Mouse (Mus musculus) neural tube, embryonic 12.5 days (tissue): ENCODE measurements around the gene Kif7. TPM values are rescaled to one million over a fixed set of nuclear protein-coding genes. Genes with fewer than 3 reads are reported as not detected.

ENCODE experiments used
- ATAC-seq: fragments of 200-750 bp; cut with Nextera tagmentation; 2 replicates; pipeline ENCODE4 v1.8.0; 2017; ENCODE audit warnings: low read depth, mild to moderate bottlenecking, moderate TSS enrichment, moderate library complexity; ENCODE audit not compliant: low FRiP score
- H3K27ac ChIP-seq: fragments of 300-500 bp; sonication (generic); 2 replicates; pipeline ENCODE4 v1.5.1; 2016
- H3K27me3 ChIP-seq: fragments of 300-500 bp; sonication (generic); replicated peaks from 2 replicates; pipeline ENCODE4 v1.6.1; 2016; ENCODE audit warnings: mild to moderate bottlenecking
- H3K36me3 ChIP-seq: fragments of 300-500 bp; sonication (generic); 2 replicates; pipeline ENCODE4 v1.6.1; 2016; ENCODE audit warnings: mild to moderate bottlenecking
- H3K4me1 ChIP-seq: fragments of 300-500 bp; sonication (generic); 2 replicates; pipeline ENCODE4 v1.6.1; 2016
- H3K4me2 ChIP-seq: fragments of 300-500 bp; sonication (generic); replicated peaks from 2 replicates; pipeline ENCODE4 v1.6.1; 2016; ENCODE audit warnings: mild to moderate bottlenecking
- H3K4me3 ChIP-seq: fragments of 300-500 bp; sonication (generic); 2 replicates; pipeline ENCODE4 v1.5.1; 2016
- H3K9ac ChIP-seq: fragments of 300-500 bp; sonication (generic); 2 replicates; pipeline ENCODE4 v1.6.1; 2016; ENCODE audit warnings: mild to moderate bottlenecking
- H3K9me3 ChIP-seq: fragments of 300-500 bp; sonication (generic); 2 replicates; pipeline ENCODE4 v1.6.1; 2016; ENCODE audit warnings: mild to moderate bottlenecking
- WGBS: fragments of 180-500 bp; shearing (Covaris S2); methylation state at CpG from one replicate; pipeline ENCODE4 v1.1.7; 2016; 5-methylcytosine and 5-hydroxymethylcytosine counted together
- polyA plus RNA-seq: library from polyadenylated mRNA; unstranded; fragments of >200 nt; fragmentation: Nextera tagmentation; extraction: Ambion mirVana; gene quantifications from 2 replicates; pipeline ENCODE4 v1.2.1, GENCODE M21; 2016

The Kif7 gene
- 6.0 and 6.2 TPM in 2 replicates for polyA plus RNA-seq

DNA sequence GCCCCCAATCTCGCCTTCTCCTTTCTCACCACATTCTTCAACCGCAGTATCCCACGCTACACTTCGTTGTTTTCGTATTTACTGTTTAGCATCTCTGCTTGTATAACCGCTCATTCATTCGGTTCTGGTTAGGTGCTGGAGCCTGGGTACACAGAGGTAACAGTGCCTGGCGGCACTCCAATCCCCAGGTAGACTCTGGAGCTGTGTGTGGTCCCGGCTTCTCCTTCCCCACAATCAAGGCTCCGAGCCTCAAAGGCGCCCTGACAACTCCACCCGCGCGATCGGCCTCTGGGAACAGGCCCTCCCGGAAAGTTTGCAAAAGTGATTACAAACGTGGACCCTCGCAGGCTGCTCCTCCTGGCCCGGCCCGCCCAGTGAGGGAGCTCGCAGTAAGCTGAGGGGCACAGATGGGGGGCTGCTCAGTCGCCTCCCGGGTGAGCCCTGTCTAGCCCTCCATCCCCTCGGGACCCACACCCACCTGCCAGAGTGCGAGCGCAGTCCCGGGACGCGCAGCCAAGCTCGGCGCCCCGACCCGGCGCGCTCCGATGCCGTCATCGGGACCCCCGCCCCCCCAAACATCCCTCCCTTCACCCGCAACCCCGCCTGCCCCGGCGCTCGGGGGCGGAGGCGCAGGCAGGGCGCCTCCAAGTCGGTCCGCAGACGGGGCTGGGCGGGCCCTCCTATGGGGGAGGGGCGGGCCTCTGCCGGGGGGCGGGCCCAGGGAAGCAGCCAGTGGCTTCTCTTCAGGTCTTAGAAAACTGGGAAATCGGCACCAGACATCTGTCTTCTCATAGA, at the start of gene Kif7:
Kif7 (minus strand) TSS at position 534 of the 795 bp plus-strand sequence.
- WGBS: 1% methylated on average over 44 of the region's 55 CpGs
- no peaks in the 10 kb centered on the region for H3K9me3 ChIP-seq
- H3K27me3 ChIP-seq: peaks cover 14% of the 10 kb centered on the region
- peak; percentile 86 for ATAC-seq
- peak within 1 kb of the TSS; percentile 53 for H3K9ac ChIP-seq
- no peak within 1 kb of the TSS for H3K27ac ChIP-seq
- H3K4me3 ChIP-seq: peak within 1 kb of the TSS; percentile 59
- H3K4me1 ChIP-seq: peaks cover 17% of the 10 kb centered on the region
- H3K4me2 ChIP-seq: peak within 1 kb of the TSS; percentile 77
- no peaks in the 10 kb centered on the region for H3K36me3 ChIP-seq

DNA sequence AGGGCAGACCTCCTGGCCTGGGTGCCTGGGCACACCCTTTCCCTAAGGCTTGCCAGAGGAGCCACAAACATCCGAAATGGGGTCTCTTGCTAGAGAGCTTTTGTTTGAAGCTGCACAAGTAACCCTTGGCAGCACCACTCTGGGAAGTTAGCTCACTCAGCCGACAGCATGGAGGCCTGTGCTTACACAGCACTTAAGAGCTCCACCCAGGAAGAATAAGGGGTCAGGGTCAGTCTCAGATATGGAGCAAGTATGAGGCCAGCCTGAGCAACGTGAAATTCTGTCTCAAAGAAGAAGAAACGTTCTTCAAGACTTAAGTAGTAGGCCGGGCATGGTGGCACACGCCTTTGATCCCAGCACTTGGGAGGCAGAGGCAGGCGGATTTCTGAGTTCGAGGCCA, 46.6 kb upstream of the Kif7 start:
- Histone ChIP-seq H3K9me3 (no peaks in the 10 kb centered on the region), H3K4me2 (no peak overlapping the region), H3K27me3 (no peaks in the 10 kb centered on the region), H3K4me3 (no peak overlapping the region), H3K36me3 (no peaks in the 10 kb centered on the region), H3K27ac (no peak overlapping the region), H3K4me1 (no peaks in the 10 kb centered on the region), H3K9ac (no peak overlapping the region)
- ATAC-seq: no peak
- WGBS: 85% methylated on average over 8 of the region's 8 CpGs

DNA sequence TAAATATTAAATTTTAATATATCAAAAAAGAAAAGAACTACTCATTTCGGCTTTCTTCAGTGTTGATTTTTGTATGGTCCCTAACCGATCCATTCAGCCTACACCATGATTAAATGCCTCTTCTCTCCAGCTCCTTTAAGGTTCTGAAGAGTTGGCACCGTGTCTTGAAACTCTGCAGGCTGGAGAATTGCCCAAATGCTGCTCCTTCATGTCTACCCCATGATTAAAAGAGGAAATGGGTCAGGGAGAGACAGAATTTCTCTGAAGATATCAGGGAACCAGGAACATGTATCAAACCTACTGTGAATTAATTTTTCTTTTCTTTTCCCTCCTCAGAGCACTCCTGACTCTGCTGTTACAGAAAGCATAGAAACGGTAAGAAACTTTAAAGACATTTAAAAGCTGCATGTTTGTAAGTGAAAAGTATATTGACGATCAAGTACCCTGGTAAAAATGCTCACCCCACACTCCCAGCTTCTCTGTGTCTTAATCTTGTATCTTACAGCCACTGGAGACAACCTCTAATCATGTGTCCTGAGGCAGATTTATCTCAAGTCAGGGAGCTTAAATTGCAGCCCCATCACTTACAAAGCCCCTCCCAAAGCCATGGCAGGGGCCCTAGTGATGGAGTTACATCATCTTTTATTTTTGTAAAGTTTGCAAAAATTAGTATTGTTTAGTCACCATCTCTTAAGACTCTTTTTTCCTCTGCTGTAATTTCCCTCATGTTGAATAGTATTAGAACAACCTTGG, 45.8 kb upstream of the Kif7 start:
- Histone ChIP-seq H3K27ac (no peak overlapping the region), H3K4me2 (no peak overlapping the region), H3K4me1 (no peaks in the 10 kb centered on the region), H3K27me3 (no peaks in the 10 kb centered on the region), H3K36me3 (no peaks in the 10 kb centered on the region), H3K9me3 (no peaks in the 10 kb centered on the region), H3K4me3 (no peak overlapping the region), H3K9ac (no peak overlapping the region)
- no peak for ATAC-seq
- 84% methylated on average over 5 of the region's 5 CpGs for WGBS

DNA sequence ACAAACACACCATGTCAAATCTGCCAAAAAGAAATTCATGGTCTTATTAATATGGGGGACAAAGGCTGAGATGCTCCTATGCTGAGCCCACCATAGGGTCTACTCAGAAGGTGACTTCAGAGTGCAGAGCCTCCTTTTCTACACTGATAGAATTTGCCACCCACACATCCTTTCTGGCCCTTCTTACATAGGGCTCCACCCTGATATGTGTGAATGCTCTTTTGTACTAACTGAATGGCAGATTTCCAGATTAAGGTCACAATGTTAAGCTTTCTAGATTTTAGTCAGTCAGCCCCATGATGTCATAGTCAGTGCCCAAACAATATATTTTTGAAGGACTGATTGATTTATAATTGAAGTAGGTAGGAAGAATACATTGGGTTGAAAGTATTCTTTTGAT, 44.2 kb upstream of the Kif7 start:
- Histone ChIP-seq H3K27me3 (no peaks in the 10 kb centered on the region), H3K4me1 (no peaks in the 10 kb centered on the region), H3K36me3 (no peaks in the 10 kb centered on the region), H3K4me2 (no peak overlapping the region), H3K4me3 (no peak overlapping the region), H3K27ac (no peak overlapping the region), H3K9ac (no peak overlapping the region), H3K9me3 (no peaks in the 10 kb centered on the region)
- no peak for ATAC-seq

DNA sequence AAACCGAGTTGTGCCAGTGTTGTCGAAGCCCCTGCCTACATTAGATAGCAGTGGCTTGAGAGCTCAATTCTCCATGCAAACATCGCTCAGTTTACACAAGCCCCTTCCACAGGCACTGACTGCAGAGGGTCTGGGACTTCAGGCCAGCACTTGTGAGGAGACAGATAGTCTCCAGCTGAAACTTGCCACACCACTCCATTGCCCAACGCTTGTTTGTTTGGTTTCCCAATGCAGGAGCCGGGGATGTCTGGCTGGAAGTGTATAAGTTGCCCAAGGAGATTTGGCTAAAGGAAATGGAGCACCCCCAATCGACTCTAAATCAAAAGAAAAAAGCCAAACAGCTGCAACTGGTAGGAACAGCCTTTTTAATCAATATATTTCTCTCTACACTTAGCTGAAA, 42.7 kb upstream of the Kif7 start:
- 81% methylated on average over 6 of the region's 6 CpGs for WGBS
- Histone ChIP-seq H3K4me1 (no peaks in the 10 kb centered on the region), H3K36me3 (no peaks in the 10 kb centered on the region), H3K27me3 (no peaks in the 10 kb centered on the region), H3K27ac (no peak overlapping the region), H3K9ac (no peak overlapping the region), H3K4me2 (no peak overlapping the region), H3K4me3 (no peak overlapping the region), H3K9me3 (no peaks in the 10 kb centered on the region)
- no peak for ATAC-seq

DNA sequence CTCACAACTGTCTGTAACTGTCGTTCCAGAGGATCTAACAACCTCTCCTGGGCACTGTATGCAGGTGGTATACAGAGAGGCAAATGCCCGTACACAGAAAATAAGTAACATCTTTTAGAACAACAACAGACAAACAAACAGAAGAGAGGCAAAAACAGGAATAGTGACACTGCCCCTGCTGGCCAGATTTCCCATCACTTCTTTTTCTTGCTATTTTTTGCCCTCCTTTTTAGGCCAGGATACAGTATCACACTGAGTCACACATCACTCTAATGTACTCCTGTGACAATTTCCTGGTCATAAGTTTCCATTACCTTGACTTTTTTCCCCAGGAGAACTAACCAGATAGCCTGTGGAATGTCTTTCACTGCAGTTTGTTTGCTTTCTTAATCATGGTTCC, 40.8 kb upstream of the Kif7 start:
- H3K4me1 ChIP-seq: no peaks in the 10 kb centered on the region
- no peak overlapping the region for H3K4me3 ChIP-seq
- no peak overlapping the region for H3K27ac ChIP-seq
- H3K27me3 ChIP-seq: no peaks in the 10 kb centered on the region
- no peak for ATAC-seq
- WGBS: 57% methylated on average over 2 of the region's 2 CpGs
- H3K9ac ChIP-seq: no peak overlapping the region
- H3K36me3 ChIP-seq: no peaks in the 10 kb centered on the region
- H3K4me2 ChIP-seq: no peak overlapping the region
- no peaks in the 10 kb centered on the region for H3K9me3 ChIP-seq

DNA sequence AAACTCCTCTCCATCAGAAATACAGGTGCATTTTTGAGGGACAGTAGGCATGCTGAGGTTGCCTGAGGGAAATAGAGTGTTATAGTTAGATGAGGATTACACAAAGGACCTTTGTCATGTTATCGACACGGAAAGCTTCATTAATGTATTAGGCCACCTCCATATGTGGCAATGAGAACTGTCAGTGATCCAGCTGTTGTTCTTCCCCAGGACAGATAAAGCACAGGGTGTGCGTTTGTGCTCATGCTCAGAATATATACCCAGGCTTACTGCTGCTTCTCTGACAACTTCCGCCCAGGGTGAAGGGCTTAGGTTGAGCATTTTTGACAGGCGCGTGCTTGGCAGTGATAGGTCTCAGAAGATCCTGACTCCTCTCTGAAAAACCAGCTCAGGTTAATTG, 34.0 kb upstream of the Kif7 start:
- Histone ChIP-seq H3K9me3 (no peaks in the 10 kb centered on the region), H3K4me1 (no peaks in the 10 kb centered on the region), H3K36me3 (no peaks in the 10 kb centered on the region), H3K4me2 (no peak overlapping the region), H3K4me3 (no peak overlapping the region), H3K9ac (no peak overlapping the region), H3K27me3 (no peaks in the 10 kb centered on the region), H3K27ac (no peak overlapping the region)
- 90% methylated on average over 6 of the region's 6 CpGs for WGBS
- ATAC-seq: no peak

DNA sequence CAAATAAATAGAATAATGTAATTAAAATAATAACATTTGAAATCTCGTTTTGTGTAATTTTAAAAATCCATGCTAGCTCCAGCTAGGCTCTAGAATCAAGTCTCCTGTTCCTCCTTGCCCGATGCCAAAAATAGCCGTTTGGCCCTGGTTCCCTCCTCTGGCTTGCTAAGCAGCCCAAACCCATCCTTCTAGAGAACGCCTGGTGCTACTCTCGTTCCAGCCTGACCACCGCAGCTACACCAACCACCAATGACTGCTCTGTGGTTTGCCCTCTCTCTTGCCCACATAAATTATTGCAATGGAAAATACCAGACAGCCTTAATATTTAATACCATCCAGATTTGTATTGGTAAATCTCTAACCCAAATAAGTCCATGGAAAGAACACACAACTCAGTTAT, 32.1 kb upstream of the Kif7 start:
- 85% methylated on average over 6 of the region's 6 CpGs for WGBS
- Histone ChIP-seq H3K4me2 (no peak overlapping the region), H3K27me3 (no peaks in the 10 kb centered on the region), H3K27ac (no peak overlapping the region), H3K9ac (no peak overlapping the region), H3K36me3 (no peaks in the 10 kb centered on the region), H3K4me1 (peaks cover 7% of the 10 kb centered on the region; the same call in 1 of the 2 replicates), H3K4me3 (no peak overlapping the region), H3K9me3 (no peaks in the 10 kb centered on the region)
- ATAC-seq: no peak

DNA sequence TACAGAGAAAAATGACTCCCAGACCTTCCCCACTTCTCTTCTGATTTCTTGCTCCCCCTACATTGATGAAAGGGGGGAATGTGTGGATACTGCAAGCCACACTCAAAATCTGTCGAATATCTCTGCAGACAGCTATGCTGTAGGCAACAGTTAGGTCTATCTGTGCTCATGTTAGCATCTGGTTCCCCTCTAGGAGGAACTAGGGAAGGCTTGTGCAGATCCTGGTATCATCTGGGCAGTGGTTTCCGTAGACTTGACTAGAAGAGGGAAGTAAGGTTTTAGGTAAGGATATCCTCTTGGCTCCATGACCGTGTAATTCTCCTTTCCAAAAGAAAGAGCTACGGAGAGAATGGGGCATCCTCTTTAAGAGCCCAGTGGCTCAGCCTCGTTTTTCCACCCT, 29.1 kb upstream of the Kif7 start:
- WGBS: 81% methylated on average over 5 of the region's 5 CpGs
- ATAC-seq: no peak
- H3K9ac ChIP-seq: no peak overlapping the region

DNA sequence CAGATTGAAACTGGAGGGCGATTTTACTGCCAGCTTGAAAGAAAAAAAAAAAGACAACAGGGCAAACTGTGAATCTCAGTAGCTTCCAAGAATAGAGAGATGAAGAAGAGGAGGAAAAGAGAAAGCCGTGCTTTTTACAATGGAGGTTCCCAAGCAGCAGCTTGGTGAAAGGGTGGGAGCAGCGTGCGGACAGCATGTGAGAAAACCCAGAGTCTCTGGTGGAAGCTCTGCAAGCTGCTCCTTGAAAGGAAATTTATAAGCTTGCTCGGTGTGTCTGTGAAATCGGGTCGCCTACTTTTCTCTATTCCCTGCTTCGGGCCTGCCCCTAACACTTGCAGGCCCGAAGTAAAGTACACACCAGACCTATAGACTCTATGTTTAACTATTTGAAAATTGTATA, 28.5 kb upstream of the Kif7 start:
- H3K4me1 ChIP-seq: peaks cover 7% of the 10 kb centered on the region; the same call in 1 of the 2 replicates
- no peak overlapping the region for H3K9ac ChIP-seq
- H3K36me3 ChIP-seq: no peaks in the 10 kb centered on the region
- no peaks in the 10 kb centered on the region for H3K9me3 ChIP-seq
- H3K4me3 ChIP-seq: no peak overlapping the region
- 93% methylated on average over 9 of the region's 9 CpGs for WGBS
- H3K4me2 ChIP-seq: no peak overlapping the region
- no peaks in the 10 kb centered on the region for H3K27me3 ChIP-seq
- no peak for ATAC-seq
- no peak overlapping the region for H3K27ac ChIP-seq

More for the DNA sequence above, 29.1 kb upstream of the Kif7 start:
- Histone ChIP-seq H3K27ac (no peak overlapping the region), H3K4me1 (peaks cover 7% of the 10 kb centered on the region; the same call in 1 of the 2 replicates), H3K36me3 (no peaks in the 10 kb centered on the region), H3K4me2 (no peak overlapping the region), H3K4me3 (no peak overlapping the region), H3K27me3 (no peaks in the 10 kb centered on the region), H3K9me3 (no peaks in the 10 kb centered on the region)

DNA sequence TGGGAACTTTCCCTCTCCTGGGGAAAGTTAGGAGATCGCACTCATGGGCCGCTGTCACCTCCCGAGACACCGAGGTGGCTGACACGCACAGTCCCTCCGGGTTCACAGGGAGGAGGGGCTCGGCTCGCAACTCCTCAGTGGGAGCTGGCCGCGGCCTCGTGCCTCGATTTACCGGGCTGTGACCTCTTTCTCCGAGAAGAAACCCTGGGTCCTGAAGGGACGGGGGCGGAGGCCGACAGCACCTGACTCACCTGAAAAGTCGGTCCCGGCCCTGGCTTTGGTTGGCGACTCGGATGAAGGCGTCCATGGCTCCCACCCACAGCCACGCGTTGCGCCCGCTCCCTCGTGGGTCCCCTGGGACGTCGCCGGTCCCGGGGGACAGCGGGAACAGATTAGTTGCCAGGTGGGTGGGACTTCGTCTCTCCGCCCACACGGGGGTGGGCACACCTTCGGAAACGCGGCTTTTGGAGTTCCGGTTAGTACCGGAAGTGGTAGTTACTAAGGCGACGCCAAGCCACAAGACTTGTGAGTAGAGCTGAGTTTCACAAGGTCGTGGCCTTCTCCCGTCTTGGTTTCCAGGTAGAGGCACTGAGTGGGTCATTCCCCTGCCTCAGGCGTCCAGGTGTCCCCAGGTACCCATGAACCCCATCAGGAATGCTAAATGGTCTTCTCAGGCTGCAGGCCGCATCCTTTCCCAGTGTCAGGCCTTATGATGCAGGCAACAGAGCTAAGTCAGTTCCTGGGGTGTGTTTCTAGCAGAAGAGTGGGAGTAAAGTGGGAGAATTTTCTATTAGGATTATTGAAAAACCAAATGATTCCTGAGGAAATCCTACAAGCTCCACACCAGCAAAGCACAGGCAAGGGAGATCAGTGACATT, 27.4 kb upstream of the Kif7 start, which contains the start of the genes Pex11a and Wdr93:
Pex11a (minus strand) TSS at position 473 of the 878 bp plus-strand sequence.
Wdr93 (plus strand) TSS at position 505 of the 878 bp plus-strand sequence.
- peak within 1 kb of the TSS; percentile 60 for H3K9ac ChIP-seq
- no peaks in the 10 kb centered on the region for H3K36me3 ChIP-seq
- no peak within 1 kb of the TSS for H3K27ac ChIP-seq
- ATAC-seq: peak; percentile 72
- H3K9me3 ChIP-seq: no peaks in the 10 kb centered on the region
- peak within 1 kb of the TSS; percentile 97 for H3K4me2 ChIP-seq
- H3K4me1 ChIP-seq: peaks cover 7% of the 10 kb centered on the region; the same call in 1 of the 2 replicates
- no peaks in the 10 kb centered on the region for H3K27me3 ChIP-seq
- WGBS: 3% methylated on average over 46 of the region's 46 CpGs
- peak within 1 kb of the TSS; percentile 66 for H3K4me3 ChIP-seq

DNA sequence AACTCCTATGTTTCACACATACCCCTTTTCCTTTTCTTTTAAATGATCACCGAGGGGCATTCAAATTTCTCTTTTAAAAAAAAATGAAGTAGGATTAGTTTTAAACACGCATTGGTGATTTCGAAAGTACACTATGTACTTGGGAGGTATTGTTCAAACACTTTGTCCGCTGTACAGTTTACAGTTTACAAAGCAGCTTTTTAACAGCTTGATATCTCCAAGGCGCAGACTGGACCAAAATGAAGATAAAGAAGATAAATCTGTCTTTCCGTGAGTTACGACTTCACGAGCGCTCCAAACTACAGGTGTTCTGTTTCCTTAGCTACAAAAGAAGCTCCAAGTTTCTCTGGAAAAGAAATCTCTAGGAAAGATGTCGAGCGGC, 26.7 kb upstream of the Kif7 start:
- no peak overlapping the region for H3K27ac ChIP-seq

More for the DNA sequence above, 26.7 kb upstream of the Kif7 start:
- Histone ChIP-seq H3K4me2 (peak overlapping the region; percentile 97), H3K9ac (peak overlapping the region; percentile 60), H3K27me3 (no peaks in the 10 kb centered on the region), H3K4me1 (peaks cover 7% of the 10 kb centered on the region; the same call in 1 of the 2 replicates), H3K4me3 (peak overlapping the region; percentile 66), H3K36me3 (peaks cover 3% of the 10 kb centered on the region; the same call in 1 of the 2 replicates), H3K9me3 (no peaks in the 10 kb centered on the region)
- WGBS: 26% methylated on average over 11 of the region's 11 CpGs
- no peak for ATAC-seq
